19 mouse cellular contexts compared by ENCODE assay signal in the genomic region with DNA sequence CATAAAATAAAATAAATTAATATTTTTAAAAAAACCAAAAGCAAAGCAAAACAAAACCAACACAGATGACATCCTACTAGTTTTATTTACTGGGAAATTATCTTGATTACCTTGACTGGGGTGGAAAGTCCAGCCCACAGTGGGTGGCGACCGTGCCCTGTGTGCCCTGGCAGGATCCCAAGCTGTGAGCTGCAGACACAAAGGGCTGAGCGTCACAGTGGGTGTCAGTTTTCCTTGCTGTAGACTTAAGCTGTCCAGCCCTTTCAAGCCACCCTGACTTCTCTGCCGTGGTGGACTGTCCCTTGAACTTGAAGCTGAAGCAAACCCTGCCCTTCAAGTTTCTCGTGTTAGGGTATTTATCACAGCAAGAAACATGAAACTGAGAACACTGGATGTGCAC. TPM values are rescaled to one million over a fixed set of nuclear protein-coding genes. Genes with fewer than 3 reads are reported as not detected.
A peak's percentile ranks its signal among the peaks of the same experiment; 100 is the strongest.
DNase-seq lines count a peak whose midpoint lies in the region; ATAC-seq and TF ChIP-seq lines count a peak whose summit lies in the region.
"Had no signal": no experiment of that assay in that cellular context is flagged by ENCODE, and none has a peak within 500 bp of the region (broad histone marks: within the 10 kb centered on the region; RNA-seq: fewer than 3 reads in every experiment).

No protein-coding gene starts in this region.

- peaks cover 3% of the 10 kb centered on the region; the same call in 1 of the 2 replicates for H3K27me3 ChIP-seq in liver, embryonic 11.5 days (replicated peaks; ENCODE audit: control insufficient read depth, insufficient read depth, low read length)
- no peaks in the 10 kb centered on the region for H3K27me3 ChIP-seq in liver, embryonic 13.5 days
- 0 out of 2 replicates have a peak, but pooled peaks cover 3% of the 10 kb centered on the region for H3K27me3 ChIP-seq in midbrain, embryonic 15.5 days (replicated peaks)
- H3K27me3 ChIP-seq: limb, embryonic 15.5 days had no signal

- ATAC-seq in liver, embryonic 11.5 days (replicated peaks; ENCODE audit: low FRiP score): no peak
- ATAC-seq in liver, embryonic 13.5 days (ENCODE audit: low read depth): no peak; the same call in 1 of the 2 replicates
- no peak for ATAC-seq in midbrain, embryonic 15.5 days (replicated peaks)
- ATAC-seq: CD4-positive, CD25-positive, alpha-beta regulatory T cell, adult 4 months; forebrain, embryonic 13.5 days; hindbrain, embryonic 16.5 days had no signal

- TF ChIP-seq CTCF in bone marrow, adult 2 months (IDR thresholded peaks at IDR 0.05; ENCODE audit: control insufficient read depth, insufficient read depth, low read length): no peak

- H3K9me3 ChIP-seq in liver, embryonic 11.5 days (ENCODE audit: control insufficient read depth, low read length): no peaks in the 10 kb centered on the region
- H3K9me3 ChIP-seq in liver, embryonic 13.5 days (replicated peaks): no peaks in the 10 kb centered on the region
- H3K9me3 ChIP-seq in midbrain, embryonic 15.5 days: no peaks in the 10 kb centered on the region
- H3K9me3 ChIP-seq: forebrain, embryonic 13.5 days; limb, embryonic 15.5 days; midbrain, embryonic 10.5 days had no signal

- TF ChIP-seq POLR2A in bone marrow, adult 2 months (IDR thresholded peaks at IDR 0.05; ENCODE audit: borderline replicate concordance, control insufficient read depth, low read depth, low read length): peak; percentile 49

- peaks cover 26% of the 10 kb centered on the region for H3K4me1 ChIP-seq in liver, embryonic 11.5 days (replicated peaks; ENCODE audit: control insufficient read depth, insufficient read depth, low read length)
- H3K4me1 ChIP-seq in bone marrow, adult 2 months (ENCODE audit: control insufficient read depth, insufficient read depth, low read length): peaks cover 3% of the 10 kb centered on the region
- peaks cover 81% of the 10 kb centered on the region for H3K4me1 ChIP-seq in liver, embryonic 13.5 days (replicated peaks)
- no peaks in the 10 kb centered on the region for H3K4me1 ChIP-seq in midbrain, embryonic 15.5 days
- H3K4me1 ChIP-seq: forebrain, embryonic 13.5 days; limb, embryonic 15.5 days had no signal

- WGBS in liver, embryonic 11.5 days: 68% methylated on average over 5 of the region's 5 CpGs
- 53% methylated on average over 5 of the region's 5 CpGs for WGBS in bone marrow, adult 2 months
- WGBS in liver, embryonic 13.5 days (ENCODE audit: insufficient replicate concordance): 62% methylated on average over 5 of the region's 5 CpGs
- 52% methylated on average over 5 of the region's 5 CpGs for WGBS in midbrain, embryonic 15.5 days

- no peak overlapping the region for H3K9ac ChIP-seq in liver, embryonic 11.5 days (ENCODE audit: low read depth, low read length)
- peak overlapping the region; percentile 58 for H3K9ac ChIP-seq in liver, embryonic 13.5 days
- no peak overlapping the region for H3K9ac ChIP-seq in midbrain, embryonic 15.5 days
- H3K9ac ChIP-seq: forebrain, embryonic 13.5 days; limb, embryonic 15.5 days had no signal

- H3K27ac ChIP-seq in liver, embryonic 11.5 days (ENCODE audit: low read depth, low read length): no peak overlapping the region; the same call in 1 of the 2 replicates
- peak overlapping the region; percentile 83 for H3K27ac ChIP-seq in bone marrow, adult 2 months (ENCODE audit: control insufficient read depth, insufficient read depth, low read depth, low read length, poor library complexity)
- peak overlapping the region; percentile 97 for H3K27ac ChIP-seq in liver, embryonic 13.5 days
- no peak overlapping the region for H3K27ac ChIP-seq in midbrain, embryonic 15.5 days
- H3K27ac ChIP-seq: forebrain, embryonic 13.5 days; gastrocnemius, adult 2 months; heart, adult 2 months; left cerebral cortex, adult 2 months; limb, embryonic 15.5 days; midbrain, embryonic 10.5 days had no signal

- no peak overlapping the region for H3K4me2 ChIP-seq in liver, embryonic 11.5 days
- peak overlapping the region; percentile 39 for H3K4me2 ChIP-seq in liver, embryonic 13.5 days
- no peak overlapping the region for H3K4me2 ChIP-seq in midbrain, embryonic 15.5 days
- H3K4me2 ChIP-seq: forebrain, embryonic 13.5 days; limb, embryonic 15.5 days had no signal

- peak; percentile 75 for DNase-seq in liver
- no peak for DNase-seq in liver, embryonic 11.5 days (ENCODE audit: low spot score)
- DNase-seq in liver, embryonic 13.5 days: peak; percentile 35
- DNase-seq in spleen, postnatal 36 days (ENCODE audit: low spot score in 2 of 2): peak; percentile 33 to 66
- no peak for DNase-seq in layer of hippocampus, postnatal 10 days (ENCODE audit: low spot score in 2 of 2)
- DNase-seq: cerebellum, adult 8-10 months; gastrocnemius, adult 2 months; heart, adult 2 months; heart, postnatal 10 days had no signal

- no peaks in the 10 kb centered on the region for H3K36me3 ChIP-seq in liver, embryonic 11.5 days (ENCODE audit: control insufficient read depth, insufficient read depth, low read length)
- peaks cover 2% of the 10 kb centered on the region; the same call in 1 of the 2 replicates for H3K36me3 ChIP-seq in liver, embryonic 13.5 days
- H3K36me3 ChIP-seq in midbrain, embryonic 15.5 days (replicated peaks): no peaks in the 10 kb centered on the region
- H3K36me3 ChIP-seq: limb, embryonic 15.5 days; midbrain, embryonic 10.5 days had no signal

- no peak overlapping the region for H3K4me3 ChIP-seq in liver, embryonic 11.5 days (ENCODE audit: low read depth, low read length)
- no peak overlapping the region for H3K4me3 ChIP-seq in bone marrow, adult 2 months (replicated peaks; ENCODE audit: control insufficient read depth, low read depth, low read length)
- H3K4me3 ChIP-seq in liver, embryonic 13.5 days (replicated peaks): no peak overlapping the region
- no peak overlapping the region for H3K4me3 ChIP-seq in midbrain, embryonic 15.5 days
- H3K4me3 ChIP-seq: forebrain, embryonic 13.5 days; gastrocnemius, adult 2 months; heart, adult 2 months; left cerebral cortex, adult 2 months; limb, embryonic 15.5 days; midbrain, embryonic 10.5 days; myocyte had no signal

RNA-seq across cellular contexts. Expression of a gene that starts 2.5 kb away (rescaled TPM):
- polyA plus RNA-seq in liver, embryonic 11.5 days (2014; fragmentation: Nextera tagmentation; extraction: Ambion mirVana): not detected in 2 replicates
- not detected in 2 replicates for polyA plus RNA-seq in bone marrow, adult 2 months (2011; ENCODE audit: insufficient read depth, insufficient read length, low replicate concordance, missing spikeins)
- not detected in 2 replicates for polyA plus RNA-seq in liver, embryonic 13.5 days (2015; fragmentation: Nextera tagmentation; extraction: Ambion mirVana)
- polyA plus RNA-seq in midbrain, embryonic 15.5 days (2015; fragmentation: Nextera tagmentation; extraction: Ambion mirVana): 0.31 and 0.40 TPM in 2 replicates
- total RNA-seq in layer of hippocampus, postnatal 10 days (2021): not detected
- total RNA-seq: gastrocnemius, adult 2 months; heart, adult 2 months; heart, postnatal 10 days; left cerebral cortex, adult 2 months had no signal
- polyA plus RNA-seq: CD4-positive, CD25-positive, alpha-beta regulatory T cell, adult 4 months; embryonic facial prominence, embryonic 11.5 days; forebrain, embryonic 13.5 days; hindbrain, embryonic 16.5 days; midbrain, embryonic 10.5 days had no signal

RNA-seq across cellular contexts. Expression of a gene that starts 6.1 kb away (rescaled TPM):
- 24.9 and 25.4 TPM in 2 replicates for polyA plus RNA-seq in liver, embryonic 11.5 days (2014; fragmentation: Nextera tagmentation; extraction: Ambion mirVana)
- 66.5 and 76.5 TPM in 2 replicates for polyA plus RNA-seq in bone marrow, adult 2 months (2011; ENCODE audit: insufficient read depth, insufficient read length, low replicate concordance, missing spikeins)
- polyA plus RNA-seq in liver, embryonic 13.5 days (2015; fragmentation: Nextera tagmentation; extraction: Ambion mirVana): 62.4 and 67.1 TPM in 2 replicates
- 187 and 207 TPM in 2 replicates for polyA plus RNA-seq in midbrain, embryonic 15.5 days (2015; fragmentation: Nextera tagmentation; extraction: Ambion mirVana)
- total RNA-seq in layer of hippocampus, postnatal 10 days (2021): 10 to 100 TPM; 21.8 to 22.1 TPM

RNA-seq across cellular contexts. Expression of a gene that starts 40.5 kb away (rescaled TPM):
- polyA plus RNA-seq in liver, embryonic 11.5 days (2014; fragmentation: Nextera tagmentation; extraction: Ambion mirVana): 16.4 and 19.4 TPM in 2 replicates
- polyA plus RNA-seq in bone marrow, adult 2 months (2011; ENCODE audit: insufficient read depth, insufficient read length, low replicate concordance, missing spikeins): 8.0 TPM in 2 replicates
- polyA plus RNA-seq in liver, embryonic 13.5 days (2015; fragmentation: Nextera tagmentation; extraction: Ambion mirVana): 11.2 and 11.8 TPM in 2 replicates
- polyA plus RNA-seq in midbrain, embryonic 15.5 days (2015; fragmentation: Nextera tagmentation; extraction: Ambion mirVana): 25.3 and 25.7 TPM in 2 replicates
- total RNA-seq in layer of hippocampus, postnatal 10 days (2021): 10 to 100 TPM; 10.9 to 11.1 TPM

RNA-seq across cellular contexts. Expression of a gene that starts 40.6 kb away (rescaled TPM):
- polyA plus RNA-seq in liver, embryonic 11.5 days (2014; fragmentation: Nextera tagmentation; extraction: Ambion mirVana): 52.9 and 55.8 TPM in 2 replicates
- 23.4 and 41.4 TPM in 2 replicates for polyA plus RNA-seq in bone marrow, adult 2 months (2011; ENCODE audit: insufficient read depth, insufficient read length, low replicate concordance, missing spikeins)
- 37.0 and 38.5 TPM in 2 replicates for polyA plus RNA-seq in liver, embryonic 13.5 days (2015; fragmentation: Nextera tagmentation; extraction: Ambion mirVana)
- polyA plus RNA-seq in midbrain, embryonic 15.5 days (2015; fragmentation: Nextera tagmentation; extraction: Ambion mirVana): 45.8 and 49.9 TPM in 2 replicates
- 10 to 100 TPM; 32.3 to 32.5 TPM for total RNA-seq in layer of hippocampus, postnatal 10 days (2021)

Comparison
In these comparisons a context has a peak if more than half of its experiments do, and no peak if none do; other contexts are left out.
1. DNase-seq: peak in liver (single experiment), liver, embryonic 13.5 days (single experiment) and spleen, postnatal 36 days (2 of 2); none in liver, embryonic 11.5 days (single experiment) and layer of hippocampus, postnatal 10 days (0 of 2).
2. H3K27ac ChIP-seq: peak in bone marrow, adult 2 months (single experiment) and liver, embryonic 13.5 days (single experiment); none in liver, embryonic 11.5 days (single experiment) and midbrain, embryonic 15.5 days (single experiment).